Mouse (Mus musculus) embryonic facial prominence, embryonic 11.5 days (tissue): ENCODE measurements around the gene Dda1. TPM values are rescaled to one million over a fixed set of nuclear protein-coding genes. Genes with fewer than 3 reads are reported as not detected.
A peak's percentile ranks its signal among the peaks of the same experiment; 100 is the strongest.
"Not testable (repeated sequence)": the region's sequence is repeated elsewhere in the genome, so short reads cannot be mapped to it uniquely, and the experiment has no call there.

Experiments
- ATAC-seq: fragments of 200-750 bp; cut with Nextera tagmentation; replicated peaks from 2 replicates; pipeline ENCODE4 v1.8.0; 2017; ENCODE audit warnings: low read depth; ENCODE audit not compliant: insufficient number of reproducible peaks, low FRiP score, low TSS enrichment
- DNase-seq: peaks from one replicate; pipeline ENCODE4 v3.0.0-alpha.2; 2015; ENCODE audit warnings: low spot score
- H3K27ac ChIP-seq: fragments of 300-500 bp; sonication (generic); replicated peaks from 2 replicates; pipeline ENCODE4 v1.5.1; 2014; ENCODE audit warnings: mild to moderate bottlenecking, low read depth, low read length, control low read depth
- H3K27me3 ChIP-seq: fragments of 300-500 bp; sonication (generic); 2 replicates; pipeline ENCODE4 v1.6.1; 2014; ENCODE audit warnings: mild to moderate bottlenecking, low read length, moderate library complexity, mixed read lengths; ENCODE audit not compliant: control insufficient read depth, insufficient read depth
- H3K36me3 ChIP-seq: fragments of 300-500 bp; sonication (generic); replicated peaks from 2 replicates; pipeline ENCODE4 v1.6.1; 2014; ENCODE audit warnings: low read depth, mild to moderate bottlenecking, low read length, moderate library complexity, mixed read lengths; ENCODE audit not compliant: control insufficient read depth, insufficient read depth
- H3K4me1 ChIP-seq: fragments of 300-500 bp; sonication (generic); 2 replicates; pipeline ENCODE4 v1.6.1; 2014; ENCODE audit warnings: low read length, mixed read lengths; ENCODE audit not compliant: control insufficient read depth, insufficient read depth
- H3K4me2 ChIP-seq: fragments of 300-500 bp; sonication (generic); 2 replicates; pipeline ENCODE4 v1.6.1; 2014; ENCODE audit warnings: low read depth, mild to moderate bottlenecking, control low read depth, low read length, moderate library complexity
- H3K4me3 ChIP-seq: fragments of 300-500 bp; sonication (generic); 2 replicates; pipeline ENCODE4 v1.5.1; 2014; ENCODE audit warnings: low read depth, low read length, control low read depth
- H3K9ac ChIP-seq: fragments of 300-500 bp; sonication (generic); replicated peaks from 2 replicates; pipeline ENCODE4 v1.6.1; 2014; ENCODE audit warnings: mild to moderate bottlenecking, control low read depth, low read length
- H3K9me3 ChIP-seq: fragments of 300-500 bp; sonication (generic); replicated peaks from 2 replicates; pipeline ENCODE4 v1.6.1; 2016; ENCODE audit warnings: mild to moderate bottlenecking, low read length, inconsistent platforms, mixed read lengths; ENCODE audit not compliant: control insufficient read depth
- WGBS: fragments of 180-500 bp; shearing (Covaris S2); extraction: QIAGEN DNeasy Blood & Tissue Kit; methylation state at CpG from one replicate; pipeline ENCODE4 v1.1.7; 2014; 5-methylcytosine and 5-hydroxymethylcytosine counted together
- polyA plus RNA-seq: library from polyadenylated mRNA; unstranded; fragments of >200 nt; fragmentation: Nextera tagmentation; extraction: Ambion mirVana; gene quantifications from 2 replicates; pipeline ENCODE4 v1.2.1, GENCODE M21; 2014

The Dda1 gene
- polyA plus RNA-seq, 1 experiment from 2014 or later, result 105 TPM

- DNase-seq (no peak), ATAC-seq (no peak)
- H3K27ac ChIP-seq, result no peak overlapping the region
- H3K9ac ChIP-seq, result no peak overlapping the region
- no peaks in the 10 kb centered on the region for H3K9me3 ChIP-seq
- no peaks in the 10 kb centered on the region for H3K4me1 ChIP-seq
- no peaks in the 10 kb centered on the region for H3K36me3 ChIP-seq
- H3K27me3 ChIP-seq, result peaks cover 6% of the 10 kb centered on the region
- 60% methylated on average over 13 of the region's 15 CpGs for WGBS
- H3K4me2 ChIP-seq, result no peak overlapping the region
- H3K4me3 ChIP-seq, result no peak overlapping the region
These were observed 44.2 kb downstream of the Dda1 start for GRCm38 (mm10) chr8:71513018-71513754.

DNA sequence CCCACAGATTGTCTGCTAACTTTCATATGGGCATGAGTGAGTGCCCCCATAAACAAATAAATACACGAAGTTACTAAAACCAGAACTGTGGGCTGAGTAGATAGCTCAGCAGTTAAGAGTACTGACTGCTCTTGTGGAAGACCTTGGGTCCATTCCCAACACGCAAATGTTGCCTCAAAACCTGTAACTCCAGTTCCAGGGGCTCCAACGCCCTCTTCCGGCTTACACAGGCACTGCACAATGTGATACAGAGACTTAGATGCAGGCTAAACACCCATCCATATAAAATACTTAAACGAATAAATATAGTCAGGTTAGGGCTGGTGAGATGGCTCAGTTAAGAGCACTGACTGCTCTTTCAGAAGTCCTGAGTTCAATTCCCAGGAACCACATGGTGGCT is 46.0 kb downstream of the Dda1 start:
- H3K4me3 ChIP-seq, result no peak overlapping the region
- H3K27ac ChIP-seq, result no peak overlapping the region
- DNase-seq (no peak), ATAC-seq (no peak)
- no peak overlapping the region for H3K4me2 ChIP-seq
- no peaks in the 10 kb centered on the region for H3K9me3 ChIP-seq
- H3K9ac ChIP-seq, result no peak overlapping the region
- H3K36me3 ChIP-seq, result no peaks in the 10 kb centered on the region
- WGBS, result 70% methylated on average over 5 of the region's 5 CpGs
- H3K27me3 ChIP-seq, result no peaks in the 10 kb centered on the region
- H3K4me1 ChIP-seq, result no peaks in the 10 kb centered on the region

DNA sequence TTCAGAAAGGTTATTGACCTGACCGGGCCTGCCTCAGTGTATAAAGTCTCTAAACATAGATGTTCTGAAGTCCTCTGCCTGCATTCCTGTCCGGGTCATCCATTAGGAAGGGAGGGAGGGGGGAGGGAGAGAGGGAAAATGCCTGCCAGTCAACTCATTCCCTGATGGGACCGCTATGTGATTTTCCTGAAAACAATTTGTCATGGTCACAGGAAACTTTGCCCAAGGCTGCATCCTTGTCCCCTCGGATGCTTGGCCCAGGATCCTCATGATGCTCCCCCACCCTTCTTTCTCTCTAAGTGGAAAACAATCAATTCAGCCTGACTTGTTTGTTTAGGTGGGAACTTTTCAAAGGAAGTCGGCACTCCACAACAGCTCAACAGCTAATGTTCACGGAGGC is 47.8 kb downstream of the Dda1 start:
- ATAC-seq (no peak), DNase-seq (peak; percentile 37)
- Histone ChIP-seq H3K27me3 (no peaks in the 10 kb centered on the region), H3K4me3 (no peak overlapping the region), H3K36me3 (no peaks in the 10 kb centered on the region), H3K4me2 (no peak overlapping the region), H3K4me1 (no peaks in the 10 kb centered on the region), H3K27ac (no peak overlapping the region), H3K9me3 (no peaks in the 10 kb centered on the region), H3K9ac (no peak overlapping the region)
- 8% methylated on average over 6 of the region's 6 CpGs for WGBS

DNA sequence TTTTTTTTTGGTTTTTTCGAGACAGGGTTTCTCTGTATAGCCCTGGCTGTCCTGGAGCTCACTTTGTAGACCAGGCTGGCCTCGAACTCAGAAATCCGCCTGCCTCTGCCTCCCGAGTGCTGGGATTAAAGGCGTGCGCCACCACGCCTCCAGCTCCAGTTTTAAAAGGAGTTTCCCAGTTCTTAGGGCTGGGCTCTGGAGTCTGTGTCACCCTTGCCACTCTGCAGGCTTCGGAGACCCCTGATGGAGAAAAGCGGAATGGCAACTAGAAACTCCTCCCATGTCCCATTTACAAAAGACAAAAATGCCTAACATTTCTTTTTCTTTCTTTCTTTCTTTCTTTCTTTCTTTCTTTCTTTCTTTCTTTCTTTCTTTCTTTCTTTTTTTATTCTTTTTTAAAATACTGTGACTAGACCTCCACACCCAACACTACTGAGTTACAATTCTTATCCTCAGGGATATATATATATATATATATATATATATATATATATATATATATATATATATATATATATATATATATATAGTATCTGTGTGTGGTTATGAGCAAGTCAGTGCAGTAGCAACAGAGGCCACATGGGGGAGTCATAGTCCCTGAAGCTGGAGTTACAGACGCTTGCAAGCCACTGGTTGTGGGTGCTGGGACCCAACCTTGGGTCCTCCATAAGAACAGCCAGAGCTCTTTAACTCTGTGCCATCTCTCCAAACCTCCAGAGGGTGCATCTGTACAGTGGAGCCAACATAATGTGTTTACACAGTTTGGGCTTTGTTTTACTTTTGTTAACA is 50.2 kb downstream of the Dda1 start:
- not testable (repeated sequence) for H3K4me3 ChIP-seq, H3K4me1 ChIP-seq, H3K27ac ChIP-seq, H3K36me3 ChIP-seq, ATAC-seq, H3K9me3 ChIP-seq, H3K9ac ChIP-seq, H3K27me3 ChIP-seq, H3K4me2 ChIP-seq
- peak; percentile 89 for DNase-seq
- WGBS, result 45% methylated on average over 10 of the region's 10 CpGs

GRCm38 (mm10) chr8:71521634-71522033 is 52.6 kb downstream of the Dda1 start:
- Histone ChIP-seq H3K36me3 (no peaks in the 10 kb centered on the region), H3K27ac (no peak overlapping the region), H3K4me1 (no peaks in the 10 kb centered on the region), H3K4me3 (no peak overlapping the region), H3K9me3 (no peaks in the 10 kb centered on the region), H3K27me3 (peaks cover 17% of the 10 kb centered on the region), H3K4me2 (no peak overlapping the region), H3K9ac (no peak overlapping the region)
- peak; percentile 94 for DNase-seq
- peak; percentile 71 for ATAC-seq
- 2% methylated on average over 17 of the region's 17 CpGs for WGBS

DNA sequence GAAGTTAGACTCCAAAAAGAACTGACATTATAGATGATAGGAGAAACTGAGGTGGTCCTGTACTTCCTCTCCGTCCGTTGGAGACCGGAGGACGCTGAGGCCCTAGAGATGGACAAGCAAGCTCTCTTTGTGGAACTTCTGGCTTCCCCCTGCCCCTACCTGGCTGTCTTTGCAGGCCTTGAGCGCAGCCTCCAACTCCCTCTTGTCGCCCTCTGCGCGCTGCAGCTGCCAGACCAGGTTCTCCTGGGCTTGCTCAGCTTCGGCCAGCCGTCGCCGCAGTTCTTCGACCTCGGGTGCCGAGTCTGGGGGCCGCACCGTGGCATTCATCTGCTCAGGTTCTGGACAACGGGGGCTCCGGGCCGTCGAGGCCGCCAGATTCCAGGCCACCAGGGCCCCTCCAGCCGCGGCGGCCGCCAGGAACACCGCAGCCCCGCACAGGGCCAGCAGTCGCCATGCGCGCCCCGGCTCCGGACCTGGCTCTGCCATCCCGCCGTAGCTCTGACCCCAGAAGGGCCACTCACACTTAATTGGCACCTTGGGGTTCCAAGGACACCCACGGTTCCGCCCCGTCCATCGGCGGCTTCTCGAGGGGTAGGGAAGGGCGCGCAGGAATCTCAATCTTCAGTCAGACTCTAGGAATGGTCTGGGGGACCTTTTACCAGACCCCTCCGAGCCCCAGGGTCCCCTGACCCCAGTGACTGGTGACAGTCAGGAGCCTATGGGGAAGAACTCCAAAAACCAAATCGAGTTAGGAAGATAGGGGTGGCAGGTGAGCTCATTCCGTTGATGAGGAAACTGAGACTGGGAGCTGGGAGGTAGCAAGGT is 56.4 kb downstream of the Dda1 start, which contains the start of gene Ccdc194:
TSS of gene Ccdc194 (minus strand) at position 486 of the 825 bp plus-strand sequence.
- peaks cover 21% of the 10 kb centered on the region for H3K27me3 ChIP-seq
- H3K36me3 ChIP-seq, result no peaks in the 10 kb centered on the region
- no peak within 1 kb of the TSS for H3K4me3 ChIP-seq
- peak within 1 kb of the TSS; percentile 11; the same call in 1 of the 2 replicates for H3K4me2 ChIP-seq
- H3K9me3 ChIP-seq, result no peaks in the 10 kb centered on the region
- 6% methylated on average over 46 of the region's 46 CpGs for WGBS
- H3K4me1 ChIP-seq, result no peaks in the 10 kb centered on the region
- peak within 1 kb of the TSS; percentile 0; the same call in 1 of the 2 replicates for H3K9ac ChIP-seq
- DNase-seq, result no peak
- no peak within 1 kb of the TSS for H3K27ac ChIP-seq
- no peak for ATAC-seq
